Mouse (Mus musculus): ENCODE results near the gene Ntan1. TPM values are rescaled to one million over a fixed set of nuclear protein-coding genes. Genes with fewer than 3 reads are reported as not detected.
A peak's percentile ranks its signal among the peaks of the same experiment; 100 is the strongest.
"Not testable (repeated sequence)": the region's sequence is repeated elsewhere in the genome, so short reads cannot be mapped to it uniquely, and the experiment has no call there.

Ntan1 gene
- polyA plus RNA-seq (2012; rRNA removed): 55.5 and 65.8 TPM in 2 replicates

DNA sequence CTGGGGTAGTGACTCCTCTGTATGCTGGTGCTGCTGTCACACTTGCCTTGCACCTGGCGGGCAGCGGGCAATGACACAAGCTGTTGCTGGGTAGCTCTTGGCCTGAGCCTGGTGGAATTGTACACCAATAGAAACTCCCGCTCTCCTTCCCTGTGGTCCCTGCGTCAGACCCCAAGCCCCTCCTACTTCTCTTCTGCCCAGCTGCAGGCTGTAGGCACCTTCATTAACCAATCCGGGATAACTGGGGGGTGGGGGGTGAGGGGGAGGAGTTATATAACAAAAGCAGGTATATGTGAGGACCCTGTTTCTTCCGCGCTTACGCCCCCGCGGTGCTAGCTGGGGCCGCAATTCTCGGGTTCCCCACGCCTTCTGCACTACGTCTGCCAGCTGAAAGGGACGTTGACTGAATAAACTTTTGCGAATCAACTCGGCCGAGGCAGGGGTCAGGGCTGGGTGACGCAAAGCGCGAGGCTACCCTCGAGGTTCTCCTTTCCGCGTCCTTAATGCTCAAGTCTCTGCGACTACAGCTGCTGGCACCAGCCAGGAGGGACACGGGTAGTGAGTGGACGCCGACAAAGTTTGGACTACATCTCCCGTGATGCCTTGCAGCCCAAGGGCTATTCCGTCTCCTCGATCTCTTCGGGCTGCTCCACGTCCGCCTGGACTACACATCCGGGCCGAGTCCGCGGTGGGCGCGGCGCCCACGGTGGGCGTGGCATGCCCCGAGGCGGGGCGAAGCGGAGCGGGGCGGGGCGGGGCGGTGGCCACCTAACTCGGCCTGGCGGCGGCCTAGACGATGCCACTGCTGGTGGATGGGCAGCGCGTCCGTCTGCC is at the start of gene Ntan1:
Gene Ntan1, plus strand, starts transcription at position 286 of the 834 bp plus-strand sequence.
- WGBS: under 1% methylated on average over 55 of the region's 58 CpGs
- peaks cover 7% of the 10 kb centered on the region; the same call in 1 of the 2 replicates for H3K4me1 ChIP-seq (ENCODE audit: control insufficient read depth, insufficient read depth, low read length)
- TF ChIP-seq POLR2A (IDR thresholded peaks at IDR 0.05; ENCODE audit: borderline replicate concordance, extremely low read depth, low read depth, low read length) (peak; percentile 76), CTCF (IDR thresholded peaks at IDR 0.05; ENCODE audit: insufficient read depth, low read length) (no peak)
- peak within 1 kb of the TSS; percentile 85 for H3K4me3 ChIP-seq (replicated peaks; ENCODE audit: extremely low read depth, low read depth, low read length)
- DNase-seq: peak; percentile 93

DNA sequence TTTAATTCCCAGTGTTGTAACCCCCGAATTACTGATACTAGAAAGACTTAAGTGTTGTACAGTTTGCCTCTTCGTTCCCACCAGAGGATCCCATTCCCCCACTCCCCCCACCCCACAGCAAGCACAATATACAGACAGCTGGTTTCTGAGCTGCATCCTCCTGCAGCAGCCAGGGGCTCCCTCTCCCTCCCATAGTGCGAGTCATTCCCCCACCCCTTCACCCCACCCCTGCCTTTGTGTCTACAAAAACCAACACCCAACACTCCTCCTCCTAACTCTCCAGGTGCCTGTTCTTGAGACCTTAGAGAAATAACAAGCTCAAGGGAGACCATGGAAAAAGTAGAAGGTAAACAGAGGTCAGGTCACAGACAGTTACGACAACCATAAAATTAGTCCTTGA is 47.0 kb upstream of the Ntan1 start:
- H3K4me1 ChIP-seq (ENCODE audit: control insufficient read depth, insufficient read depth, low read length); H3K4me3 ChIP-seq (replicated peaks; ENCODE audit: extremely low read depth, low read depth, low read length); DNase-seq: not testable (repeated sequence)
- WGBS: 66% methylated on average over 4 of the region's 4 CpGs

DNA sequence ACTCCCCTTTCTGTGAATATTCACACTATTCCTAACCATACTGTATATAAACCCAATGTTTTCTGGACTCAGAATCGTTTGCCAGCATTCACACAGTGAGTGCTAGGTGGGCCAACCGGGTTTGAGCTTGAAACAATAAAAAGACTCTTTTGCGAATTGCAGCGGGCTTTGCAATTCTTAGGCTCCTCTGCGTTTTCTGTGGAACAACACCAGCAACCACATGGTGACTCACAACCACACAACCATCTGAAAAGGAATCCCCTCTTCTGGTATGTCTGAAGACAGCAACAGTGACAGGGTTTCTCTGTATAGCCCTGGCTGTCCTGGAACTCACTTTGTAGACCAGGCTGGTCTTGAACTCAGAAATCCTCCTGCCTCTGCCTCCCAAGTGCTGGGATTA is 46.6 kb upstream of the Ntan1 start:
- not testable (repeated sequence) for DNase-seq
- WGBS: 82% methylated on average over 5 of the region's 5 CpGs

DNA sequence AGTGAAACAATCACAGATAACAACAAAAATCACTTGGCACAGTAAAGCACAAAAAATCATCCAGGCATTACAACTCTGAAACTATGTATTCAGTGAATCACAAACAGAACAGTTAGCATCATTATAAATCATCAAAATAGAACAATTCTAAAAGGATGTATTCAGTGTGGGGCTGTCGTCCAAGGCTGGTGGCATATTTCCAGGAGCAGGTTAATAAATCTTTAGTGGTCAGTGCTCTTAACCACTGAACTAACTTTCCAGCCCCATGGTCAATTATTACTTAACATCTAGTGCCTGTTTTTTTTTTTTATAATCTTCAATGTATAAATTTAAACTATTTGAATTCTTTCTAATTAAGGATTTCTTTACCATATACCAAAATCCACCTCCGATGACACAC is 44.6 kb upstream of the Ntan1 start:
- WGBS: 60% methylated on average over 2 of the region's 2 CpGs
- DNase-seq; H3K4me1 ChIP-seq (ENCODE audit: control insufficient read depth, insufficient read depth, low read length); H3K4me3 ChIP-seq (replicated peaks; ENCODE audit: extremely low read depth, low read depth, low read length): not testable (repeated sequence)

More for the DNA sequence above, 46.6 kb upstream of the Ntan1 start:
- not testable (repeated sequence) for H3K4me3 ChIP-seq (replicated peaks; ENCODE audit: extremely low read depth, low read depth, low read length); H3K4me1 ChIP-seq (ENCODE audit: control insufficient read depth, insufficient read depth, low read length)

GRCm38 (mm10) chr16:13774651-13775050 is 44.0 kb upstream of the Ntan1 start:
- not testable (repeated sequence) for H3K4me3 ChIP-seq (replicated peaks; ENCODE audit: extremely low read depth, low read depth, low read length); H3K4me1 ChIP-seq (ENCODE audit: control insufficient read depth, insufficient read depth, low read length); DNase-seq
- 84% methylated on average over 3 of the region's 3 CpGs for WGBS

GRCm38 (mm10) chr16:13780353-13781036 is 38.1 kb upstream of the Ntan1 start, which contains the start of gene Rrn3:
Gene Rrn3 (plus strand): TSS chr16:13780708.
- WGBS: under 1% methylated on average over 57 of the region's 57 CpGs
- peak within 1 kb of the TSS; percentile 91 for H3K4me3 ChIP-seq (replicated peaks; ENCODE audit: extremely low read depth, low read depth, low read length)
- TF ChIP-seq CTCF (IDR thresholded peaks at IDR 0.05; ENCODE audit: insufficient read depth, low read length) (no peak), POLR2A (IDR thresholded peaks at IDR 0.05; ENCODE audit: borderline replicate concordance, extremely low read depth, low read depth, low read length) (peak; percentile 96)
- peaks cover 7% of the 10 kb centered on the region for H3K4me1 ChIP-seq (ENCODE audit: control insufficient read depth, insufficient read depth, low read length)
- DNase-seq: peak; percentile 89

DNA sequence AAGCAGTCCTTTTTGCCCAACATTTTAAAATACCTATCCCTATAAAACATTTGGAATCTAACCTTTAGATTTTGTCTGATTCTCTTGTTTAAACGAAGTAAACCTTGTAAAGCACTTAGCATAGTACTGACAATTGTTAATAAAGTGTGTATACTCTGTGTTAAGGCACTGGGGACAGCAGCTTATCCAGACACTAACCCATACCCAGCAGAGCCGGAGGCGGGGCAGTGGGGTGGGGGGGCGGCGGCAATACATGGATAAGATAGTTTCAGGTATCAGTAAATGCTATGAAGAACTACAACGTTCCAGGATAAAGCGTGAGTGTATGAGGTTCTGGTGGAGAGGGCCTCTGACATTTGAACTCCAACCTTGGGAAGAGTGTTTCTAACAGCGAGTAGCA is 37.4 kb upstream of the Ntan1 start:
- Histone ChIP-seq H3K4me1 (ENCODE audit: control insufficient read depth, insufficient read depth, low read length) (peaks cover 7% of the 10 kb centered on the region), H3K4me3 (replicated peaks; ENCODE audit: extremely low read depth, low read depth, low read length) (peak overlapping the region; percentile 91)
- WGBS: 23% methylated on average over 8 of the region's 8 CpGs
- no peak for TF ChIP-seq POLR2A (IDR thresholded peaks at IDR 0.05; ENCODE audit: borderline replicate concordance, extremely low read depth, low read depth, low read length)
- no peak for TF ChIP-seq CTCF (IDR thresholded peaks at IDR 0.05; ENCODE audit: insufficient read depth, low read length)
- no peak for DNase-seq

GRCm38 (mm10) chr16:13785932-13786331 is 32.7 kb upstream of the Ntan1 start:
- TF ChIP-seq POLR2A (IDR thresholded peaks at IDR 0.05; ENCODE audit: borderline replicate concordance, extremely low read depth, low read depth, low read length): no peak
- TF ChIP-seq CTCF (IDR thresholded peaks at IDR 0.05; ENCODE audit: insufficient read depth, low read length): no peak
- Histone ChIP-seq H3K4me1 (ENCODE audit: control insufficient read depth, insufficient read depth, low read length) (peaks cover 4% of the 10 kb centered on the region), H3K4me3 (replicated peaks; ENCODE audit: extremely low read depth, low read depth, low read length) (no peak overlapping the region)
- no peak for DNase-seq
- WGBS: 78% methylated on average over 3 of the region's 3 CpGs

DNA sequence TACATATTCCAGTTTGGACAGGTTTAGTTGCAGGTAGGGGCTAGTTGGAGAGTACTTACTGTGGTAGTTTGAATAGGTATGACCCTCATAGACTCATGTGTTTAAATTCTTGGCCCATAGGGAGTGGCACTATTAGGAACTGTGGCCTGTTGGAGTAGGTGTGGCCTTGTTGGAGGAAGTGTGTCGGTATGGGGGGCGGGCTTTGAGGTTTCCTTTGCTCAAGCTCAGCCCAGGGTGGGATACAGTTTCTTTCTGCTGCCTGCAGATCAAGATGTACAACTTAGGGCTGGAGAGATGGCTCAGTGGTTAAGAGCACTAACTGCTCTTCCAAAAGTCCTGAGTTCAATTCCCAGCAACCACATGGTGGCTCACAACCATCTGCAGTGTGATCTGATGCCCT is 25.2 kb upstream of the Ntan1 start:
- not testable (repeated sequence) for H3K4me3 ChIP-seq (replicated peaks; ENCODE audit: extremely low read depth, low read depth, low read length); H3K4me1 ChIP-seq (ENCODE audit: control insufficient read depth, insufficient read depth, low read length); DNase-seq
- 87% methylated on average over 2 of the region's 2 CpGs for WGBS

DNA sequence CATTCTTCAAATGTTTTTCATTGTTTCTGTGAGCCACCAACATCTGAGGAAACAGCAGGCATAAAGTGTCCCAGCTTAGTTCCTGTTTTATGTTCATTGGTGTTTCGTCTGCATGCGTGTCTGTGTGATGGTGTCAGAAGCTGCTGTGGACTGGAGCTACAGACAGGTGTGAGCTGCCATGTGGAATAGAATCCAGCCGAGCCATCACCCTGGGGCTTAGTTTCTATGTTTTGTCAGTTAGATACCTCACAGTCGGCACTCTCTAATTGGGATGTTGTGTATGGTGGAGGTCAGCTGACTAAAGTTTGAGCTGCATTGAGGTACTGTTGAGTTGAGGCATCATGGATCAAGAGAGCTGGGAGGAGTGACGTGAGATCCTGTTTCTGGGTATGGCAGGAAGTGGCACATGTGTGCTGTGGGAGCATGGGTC is 21.9 kb upstream of the Ntan1 start:
- TF ChIP-seq POLR2A (IDR thresholded peaks at IDR 0.05; ENCODE audit: borderline replicate concordance, extremely low read depth, low read depth, low read length): no peak
- TF ChIP-seq CTCF (IDR thresholded peaks at IDR 0.05; ENCODE audit: insufficient read depth, low read length): no peak
- Histone ChIP-seq H3K4me1 (ENCODE audit: control insufficient read depth, insufficient read depth, low read length) (no peaks in the 10 kb centered on the region), H3K4me3 (replicated peaks; ENCODE audit: extremely low read depth, low read depth, low read length) (no peak overlapping the region)
- no peak for DNase-seq
- 72% methylated on average over 5 of the region's 5 CpGs for WGBS
